Mouse (Mus musculus) c-Kit-positive CD71-positive TER-119-positive erythroid progenitor cells, embryonic 14.5 days (primary cell): ENCODE data around the gene Cirbp.

Experiments used
- DNase-seq: peaks from one replicate; pipeline ENCODE4 v3.0.0-alpha.2; 2013; ENCODE audit warnings: low spot score

Cirbp gene

DNA sequence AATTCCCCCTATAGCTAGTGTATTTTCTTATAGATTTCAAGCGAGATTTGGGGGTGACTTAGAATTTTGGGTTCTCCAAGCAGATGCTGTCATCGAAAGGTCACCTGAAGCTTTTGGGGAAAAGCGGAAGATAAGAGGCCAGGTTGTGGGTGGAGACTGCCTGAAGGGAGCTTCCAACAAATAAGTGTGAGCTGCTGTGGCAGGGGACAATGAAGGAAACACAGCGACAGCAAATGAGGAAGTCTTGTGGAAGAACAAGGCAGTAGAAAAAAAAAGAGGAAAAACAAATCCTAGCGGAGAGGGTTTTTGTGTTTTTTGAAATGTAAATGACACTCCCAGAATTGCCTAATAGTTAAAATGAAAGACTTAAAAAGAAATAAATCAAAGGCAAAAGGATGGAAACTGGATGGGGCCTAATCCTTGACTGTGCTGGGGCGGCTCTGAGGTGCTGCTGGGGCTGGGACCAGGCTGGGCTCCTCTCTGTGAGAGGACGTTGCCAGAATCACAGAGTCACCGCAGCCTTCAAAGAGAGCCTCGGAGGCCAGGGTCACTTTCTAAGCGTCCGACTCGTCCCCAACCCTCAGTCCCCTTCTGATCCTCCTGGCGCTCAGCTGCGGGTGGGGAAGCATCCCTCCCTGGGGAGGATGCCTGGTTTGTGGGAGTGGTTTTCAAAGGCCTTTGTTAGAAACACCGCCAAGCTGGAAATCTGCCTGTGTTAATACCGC, 49.4 kb downstream of the Cirbp start:
- no peak for DNase-seq

DNA sequence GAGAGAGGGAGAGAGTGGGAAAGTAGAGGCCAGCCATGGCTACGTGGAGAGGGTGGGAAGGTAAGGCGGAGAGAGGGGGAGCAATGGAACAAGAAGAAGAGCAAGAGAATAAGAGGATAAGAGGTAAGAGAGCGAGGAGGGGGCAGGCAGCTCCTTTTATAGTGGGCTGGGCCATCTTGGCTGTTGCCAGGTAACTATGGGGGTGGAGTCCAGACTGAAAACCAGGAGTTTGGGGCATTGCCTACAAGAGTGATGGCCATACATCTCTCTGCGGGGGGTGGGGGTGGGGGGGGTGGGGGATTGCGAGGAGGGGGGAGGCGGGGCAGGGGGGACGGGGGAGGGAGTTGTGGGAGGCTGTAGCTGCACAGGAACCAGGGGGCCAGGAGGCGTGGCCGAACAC, 54.9 kb downstream of the Cirbp start:
- no peak for DNase-seq
